Mouse (Mus musculus) liver, embryonic 16.5 days (tissue): ENCODE measurements around the gene Nktr. TPM values are rescaled to one million over a fixed set of nuclear protein-coding genes. Genes with fewer than 3 reads are reported as not detected.

ENCODE experiments used
- ATAC-seq: fragments of 200-750 bp; cut with Nextera tagmentation; 2 replicates; pipeline ENCODE4 v1.8.0; 2017; ENCODE audit warnings: low read depth, mild to moderate bottlenecking, moderate number of reproducible peaks, moderate library complexity
- H3K27ac ChIP-seq: fragments of 300-500 bp; sonication (generic); 2 replicates; pipeline ENCODE4 v1.5.1; 2014; ENCODE audit warnings: mild to moderate bottlenecking, low read length
- H3K27me3 ChIP-seq: fragments of 300-500 bp; sonication (generic); 2 replicates; pipeline ENCODE4 v1.6.1; 2014; ENCODE audit warnings: low read depth, low read length, mixed read lengths; ENCODE audit not compliant: control insufficient read depth, insufficient read depth
- H3K36me3 ChIP-seq: fragments of 300-500 bp; sonication (generic); 2 replicates; pipeline ENCODE4 v1.6.1; 2014; ENCODE audit warnings: mild to moderate bottlenecking; ENCODE audit not compliant: control insufficient read depth, insufficient read depth
- H3K4me1 ChIP-seq: fragments of 300-500 bp; sonication (generic); 2 replicates; pipeline ENCODE4 v1.6.1; 2014; ENCODE audit warnings: low read depth, low read length, mixed read lengths; ENCODE audit not compliant: control insufficient read depth
- H3K4me2 ChIP-seq: fragments of 300-500 bp; sonication (generic); 2 replicates; pipeline ENCODE4 v1.6.1; 2014; ENCODE audit warnings: low read depth, low read length, mixed read lengths
- H3K4me3 ChIP-seq: fragments of 300-500 bp; sonication (generic); 2 replicates; pipeline ENCODE4 v1.5.1; 2014; ENCODE audit warnings: low read depth, mild to moderate bottlenecking, low read length
- H3K9ac ChIP-seq: fragments of 300-500 bp; sonication (generic); 2 replicates; pipeline ENCODE4 v1.6.1; 2014; ENCODE audit warnings: low read depth, low read length
- H3K9me3 ChIP-seq: fragments of 300-500 bp; sonication (generic); replicated peaks from 2 replicates; pipeline ENCODE4 v1.6.1; 2016; ENCODE audit warnings: low read length; ENCODE audit not compliant: control insufficient read depth
- WGBS: fragments of 180-500 bp; shearing (Covaris S2); extraction: QIAGEN DNeasy Blood & Tissue Kit; methylation state at CpG from one replicate; pipeline ENCODE4 v1.1.7; 2014; ENCODE audit not compliant: insufficient replicate concordance; 5-methylcytosine and 5-hydroxymethylcytosine counted together
- polyA plus RNA-seq: library from polyadenylated mRNA; unstranded; fragments of >200 nt; fragmentation: Nextera tagmentation; extraction: Ambion mirVana; gene quantifications from 2 replicates; pipeline ENCODE4 v1.2.1, GENCODE M21; 2015

Nktr gene
- polyA plus RNA-seq, 1 experiment from 2014 or later: 25.2 TPM

DNA sequence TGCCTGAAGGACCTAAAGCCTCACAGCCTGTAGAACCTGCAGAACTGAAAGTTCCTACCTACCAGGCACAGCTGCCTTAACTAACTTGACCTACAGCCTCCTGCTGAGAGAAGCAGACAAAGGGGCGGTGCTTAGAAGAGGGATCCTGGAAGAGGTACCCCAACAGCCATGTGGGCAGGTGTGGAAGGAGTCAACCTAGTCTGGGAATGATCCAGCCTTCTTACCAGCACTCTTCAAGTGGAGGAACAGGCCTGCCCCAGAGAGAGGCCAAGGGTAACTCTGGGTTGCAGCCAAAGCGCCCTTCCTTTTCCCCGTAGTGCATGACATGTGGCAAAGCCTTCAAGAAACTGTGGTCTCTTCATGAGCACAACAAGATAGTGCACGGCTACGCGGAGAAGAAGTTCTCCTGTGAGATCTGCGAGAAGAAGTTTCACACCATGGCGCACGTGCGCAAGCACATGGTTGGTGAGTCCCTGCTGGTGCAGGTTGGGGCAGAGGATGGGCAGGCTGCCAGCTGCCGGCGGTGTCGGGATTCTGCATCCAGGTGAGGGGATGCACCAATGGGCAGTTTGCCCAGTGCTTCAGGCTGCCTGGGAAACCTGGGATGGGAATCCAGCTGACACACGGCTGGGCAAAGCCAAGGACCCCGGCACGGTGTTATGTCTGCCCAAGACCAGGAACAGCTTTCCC lies 46.3 kb downstream of the Nktr start:
- H3K9ac ChIP-seq: no peak overlapping the region
- no peaks in the 10 kb centered on the region for H3K9me3 ChIP-seq
- WGBS: 76% methylated on average over 16 of the region's 16 CpGs

DNA sequence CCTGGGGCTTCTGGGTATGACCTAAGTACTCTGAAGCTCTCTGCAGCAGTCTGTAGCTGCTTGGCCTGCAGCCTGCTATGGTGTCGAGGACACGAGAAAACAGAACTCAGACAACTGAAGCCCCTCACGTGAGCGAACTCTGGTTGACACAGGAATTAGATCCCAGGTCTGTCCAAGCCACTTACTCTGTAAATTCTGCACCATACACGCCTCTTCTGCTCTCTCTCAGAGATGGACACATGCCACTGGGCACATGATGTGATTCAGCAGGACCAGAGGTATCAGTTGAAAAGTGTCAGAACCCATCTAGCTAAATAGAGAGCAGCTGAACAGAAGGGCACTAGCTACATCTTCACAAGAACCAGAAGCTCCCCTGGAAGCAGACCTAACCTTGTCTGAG lies 53.4 kb downstream of the Nktr start:
- ATAC-seq: no peak
- no peak overlapping the region for H3K9ac ChIP-seq
- H3K36me3 ChIP-seq: no peaks in the 10 kb centered on the region
- no peak overlapping the region for H3K4me2 ChIP-seq
- H3K27me3 ChIP-seq: peaks cover 8% of the 10 kb centered on the region
- no peaks in the 10 kb centered on the region for H3K9me3 ChIP-seq
- H3K4me1 ChIP-seq: no peaks in the 10 kb centered on the region
- H3K4me3 ChIP-seq: no peak overlapping the region
- H3K27ac ChIP-seq: no peak overlapping the region
- WGBS: 41% methylated on average over 5 of the region's 5 CpGs

More for the DNA sequence above, 46.3 kb downstream of the Nktr start:
- no peak for ATAC-seq
- Histone ChIP-seq H3K27me3 (peaks cover 12% of the 10 kb centered on the region), H3K27ac (no peak overlapping the region), H3K4me3 (no peak overlapping the region), H3K4me1 (no peaks in the 10 kb centered on the region), H3K4me2 (no peak overlapping the region), H3K36me3 (no peaks in the 10 kb centered on the region)

DNA sequence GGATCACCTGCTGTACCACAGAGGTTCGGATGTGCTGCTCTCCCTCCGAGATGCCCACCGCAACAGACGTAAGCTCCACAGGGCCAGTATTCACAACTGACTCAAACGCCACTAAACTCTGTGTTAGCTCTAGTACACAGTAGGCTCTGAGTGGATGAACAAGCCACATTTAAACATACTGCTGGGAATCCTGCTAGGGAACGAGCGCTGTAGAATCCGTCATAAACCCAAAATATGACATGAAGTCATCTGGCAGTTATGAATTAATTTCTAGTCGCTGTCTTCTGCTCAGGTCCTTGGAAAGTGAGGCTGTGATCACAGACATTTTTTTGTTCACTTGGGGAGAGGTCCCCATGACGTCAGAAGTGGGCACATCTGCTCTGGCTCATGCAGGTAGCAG lies 57.0 kb downstream of the Nktr start:
- no peak overlapping the region for H3K9ac ChIP-seq
- WGBS: 66% methylated on average over 10 of the region's 10 CpGs
- no peak overlapping the region for H3K27ac ChIP-seq
- H3K4me1 ChIP-seq: no peaks in the 10 kb centered on the region
- peaks cover 27% of the 10 kb centered on the region for H3K27me3 ChIP-seq
- no peak overlapping the region for H3K4me3 ChIP-seq
- no peak for ATAC-seq
- H3K36me3 ChIP-seq: no peaks in the 10 kb centered on the region
- no peak overlapping the region for H3K4me2 ChIP-seq
- H3K9me3 ChIP-seq: no peaks in the 10 kb centered on the region

- no peak for ATAC-seq
- H3K4me1 ChIP-seq: no peaks in the 10 kb centered on the region
Observed at GRCm38 (mm10) chr9:121776511-121776910, 57.5 kb downstream of the Nktr start.

GRCm38 (mm10) chr9:121777484-121778065 lies 58.6 kb downstream of the Nktr start, which contains the start of gene Klhl40:
Klhl40 (plus strand) TSS chr9:121777607.
- Histone ChIP-seq H3K9ac (no peak within 1 kb of the TSS), H3K4me3 (no peak within 1 kb of the TSS), H3K27me3 (peaks cover 27% of the 10 kb centered on the region), H3K36me3 (no peaks in the 10 kb centered on the region), H3K9me3 (no peaks in the 10 kb centered on the region), H3K27ac (no peak within 1 kb of the TSS), H3K4me1 (no peaks in the 10 kb centered on the region), H3K4me2 (no peak within 1 kb of the TSS)
- WGBS: 14% methylated on average over 30 of the region's 30 CpGs
- no peak for ATAC-seq

More at GRCm38 (mm10) chr9:121776511-121776910, 57.5 kb downstream of the Nktr start:
- H3K4me3 ChIP-seq: no peak overlapping the region
- no peak overlapping the region for H3K27ac ChIP-seq
- H3K9me3 ChIP-seq: no peaks in the 10 kb centered on the region
- H3K4me2 ChIP-seq: no peak overlapping the region
- H3K9ac ChIP-seq: no peak overlapping the region
- 61% methylated on average over 7 of the region's 7 CpGs for WGBS
- H3K27me3 ChIP-seq: peaks cover 27% of the 10 kb centered on the region
- H3K36me3 ChIP-seq: no peaks in the 10 kb centered on the region

DNA sequence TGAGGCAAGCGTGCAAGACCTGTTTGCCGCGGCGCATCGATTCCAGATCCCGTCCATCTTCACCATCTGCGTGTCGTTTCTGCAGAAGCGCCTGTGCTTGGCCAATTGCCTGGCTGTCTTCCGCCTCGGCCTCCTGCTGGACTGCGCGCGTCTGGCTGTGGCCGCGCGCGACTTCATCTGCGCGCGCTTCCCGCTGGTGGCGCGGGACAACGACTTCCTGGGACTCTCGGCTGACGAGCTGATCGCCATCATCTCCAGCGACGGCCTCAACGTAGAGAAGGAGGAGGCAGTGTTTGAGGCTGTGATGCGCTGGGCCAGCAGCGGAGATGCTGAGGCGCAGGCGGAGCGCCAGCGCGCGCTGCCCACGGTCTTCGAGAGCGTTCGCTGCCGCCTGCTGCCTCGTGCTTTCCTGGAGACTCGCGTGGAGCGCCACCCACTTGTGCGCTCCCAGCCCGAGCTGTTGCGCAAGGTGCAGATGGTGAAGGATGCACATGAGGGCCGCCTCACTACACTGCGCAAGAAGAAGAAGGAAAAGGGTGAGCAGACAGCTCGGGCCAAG lies 59.2 kb downstream of the Nktr start:
- Histone ChIP-seq H3K27me3 (peaks cover 27% of the 10 kb centered on the region), H3K4me3 (no peak overlapping the region), H3K4me1 (no peaks in the 10 kb centered on the region), H3K27ac (no peak overlapping the region), H3K9ac (no peak overlapping the region), H3K4me2 (no peak overlapping the region), H3K9me3 (no peaks in the 10 kb centered on the region), H3K36me3 (no peaks in the 10 kb centered on the region)
- 11% methylated on average over 54 of the region's 54 CpGs for WGBS
- ATAC-seq: no peak

DNA sequence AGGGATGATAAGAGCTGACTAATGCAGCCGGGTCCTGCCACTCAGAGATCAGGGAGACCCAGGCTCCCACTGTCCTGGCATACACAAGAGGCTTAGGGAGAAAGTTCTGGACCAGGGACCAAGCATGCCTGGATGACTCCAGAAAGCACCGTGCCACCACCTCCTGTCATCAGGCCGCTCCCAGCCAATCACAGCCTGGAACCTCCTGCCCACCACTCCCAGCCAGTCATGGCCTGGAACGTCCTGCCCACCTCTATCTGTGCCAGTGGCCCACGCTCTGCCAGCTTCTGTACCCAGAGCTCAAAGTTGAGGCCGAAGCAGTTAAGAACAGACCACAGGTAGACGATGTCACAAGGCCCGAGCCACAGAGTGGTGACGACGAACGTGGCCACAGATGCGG lies 65.8 kb downstream of the Nktr start:
- Histone ChIP-seq H3K4me3 (no peak overlapping the region), H3K9me3 (no peaks in the 10 kb centered on the region), H3K27me3 (no peaks in the 10 kb centered on the region), H3K27ac (no peak overlapping the region), H3K36me3 (no peaks in the 10 kb centered on the region), H3K4me1 (no peaks in the 10 kb centered on the region), H3K4me2 (no peak overlapping the region), H3K9ac (no peak overlapping the region)
- WGBS: 68% methylated on average over 12 of the region's 12 CpGs
- no peak for ATAC-seq

GRCm38 (mm10) chr9:121785261-121785660 lies 66.3 kb downstream of the Nktr start:
- no peak overlapping the region for H3K27ac ChIP-seq
- H3K9me3 ChIP-seq: no peaks in the 10 kb centered on the region
- no peak overlapping the region for H3K4me3 ChIP-seq
- H3K9ac ChIP-seq: no peak overlapping the region
- H3K36me3 ChIP-seq: no peaks in the 10 kb centered on the region
- H3K4me2 ChIP-seq: no peak overlapping the region
- WGBS: 63% methylated on average over 8 of the region's 8 CpGs
- ATAC-seq: no peak
- no peaks in the 10 kb centered on the region for H3K27me3 ChIP-seq
- H3K4me1 ChIP-seq: no peaks in the 10 kb centered on the region

- Histone ChIP-seq H3K4me3 (no peak overlapping the region), H3K27me3 (no peaks in the 10 kb centered on the region), H3K4me2 (no peak overlapping the region), H3K9ac (no peak overlapping the region), H3K4me1 (no peaks in the 10 kb centered on the region), H3K27ac (no peak overlapping the region), H3K9me3 (no peaks in the 10 kb centered on the region), H3K36me3 (no peaks in the 10 kb centered on the region)
- no peak for ATAC-seq
- WGBS: 49% methylated on average over 2 of the region's 2 CpGs
Observed at GRCm38 (mm10) chr9:121786359-121786758, 67.4 kb downstream of the Nktr start.
